10 mouse cellular contexts compared by ENCODE assay signal in the genomic region with DNA sequence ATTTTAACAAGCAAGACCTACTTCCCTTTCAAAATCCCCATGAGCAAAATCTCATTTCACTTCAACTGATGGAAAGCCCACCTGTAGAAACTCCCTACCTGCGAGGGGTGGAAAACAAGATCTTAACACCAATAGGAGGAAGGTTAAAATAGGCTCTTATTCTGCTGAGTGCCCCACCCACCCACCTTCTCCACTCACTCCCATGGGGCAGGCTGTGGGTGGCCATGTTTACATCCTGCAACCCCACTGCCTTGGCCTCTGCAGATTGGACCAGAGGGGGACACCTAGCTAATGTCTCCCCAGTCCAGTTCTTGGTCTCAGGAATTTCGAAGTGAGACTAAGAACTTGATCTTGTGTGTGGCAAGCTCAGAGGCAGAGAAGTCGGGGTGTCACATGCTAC. TPM values are rescaled to one million over a fixed set of nuclear protein-coding genes. Genes with fewer than 3 reads are reported as not detected.
DNase-seq lines count a peak whose midpoint lies in the region; ATAC-seq and TF ChIP-seq lines count a peak whose summit lies in the region.
"Had no signal": no experiment of that assay in that cellular context is flagged by ENCODE, and none has a peak within 500 bp of the region (broad histone marks: within the 10 kb centered on the region; RNA-seq: fewer than 3 reads in every experiment).

No protein-coding gene starts in this region.

- peak overlapping the region; percentile 45 for H3K4me2 ChIP-seq in kidney, embryonic 14.5 days (replicated peaks; ENCODE audit: low read depth, low read length)
- H3K4me2 ChIP-seq in embryonic facial prominence, embryonic 15.5 days (replicated peaks): peak overlapping the region; percentile 51

- no peak overlapping the region for H3K27ac ChIP-seq in kidney, embryonic 14.5 days (ENCODE audit: low read depth, low read length)
- H3K27ac ChIP-seq in embryonic facial prominence, embryonic 15.5 days (replicated peaks): no peak overlapping the region
- H3K27ac ChIP-seq: heart, adult 2 months had no signal

- H3K9ac ChIP-seq in kidney, embryonic 14.5 days (ENCODE audit: low read depth, low read length): no peak overlapping the region
- H3K9ac ChIP-seq in embryonic facial prominence, embryonic 15.5 days: no peak overlapping the region

- 0 out of 2 replicates have a peak, but pooled peaks cover 3% of the 10 kb centered on the region for H3K9me3 ChIP-seq in kidney, embryonic 14.5 days (ENCODE audit: control insufficient read depth, low read length)
- peaks cover 6% of the 10 kb centered on the region for H3K9me3 ChIP-seq in E14TG2a.4 (ENCODE audit: low read length)
- 0 out of 2 replicates have a peak, but pooled peaks cover 5% of the 10 kb centered on the region for H3K9me3 ChIP-seq in embryonic facial prominence, embryonic 15.5 days (replicated peaks)

- H3K36me3 ChIP-seq in kidney, embryonic 14.5 days (ENCODE audit: control insufficient read depth, insufficient read depth, low read length): no peaks in the 10 kb centered on the region
- H3K36me3 ChIP-seq in E14TG2a.4 (ENCODE audit: insufficient read depth, low read length): no peaks in the 10 kb centered on the region
- no peaks in the 10 kb centered on the region for H3K36me3 ChIP-seq in embryonic facial prominence, embryonic 15.5 days

- H3K4me3 ChIP-seq in kidney, embryonic 14.5 days (ENCODE audit: low read length): peak overlapping the region; percentile 22; the same call in 1 of the 2 replicates
- H3K4me3 ChIP-seq in E14TG2a.4 (replicated peaks; ENCODE audit: low read length): peak overlapping the region; percentile 50; the same call in 1 of the 2 replicates
- H3K4me3 ChIP-seq in embryonic facial prominence, embryonic 15.5 days (replicated peaks): 0 out of 2 replicates have a peak overlapping the region, but pooled peaks have one; percentile 30
- H3K4me3 ChIP-seq: heart, adult 2 months had no signal

- peaks cover 8% of the 10 kb centered on the region; the same call in 1 of the 2 replicates for H3K4me1 ChIP-seq in kidney, embryonic 14.5 days (ENCODE audit: control insufficient read depth, insufficient read depth, low read length)
- peaks cover 37% of the 10 kb centered on the region for H3K4me1 ChIP-seq in E14TG2a.4 (replicated peaks; ENCODE audit: low read depth, low read length)
- H3K4me1 ChIP-seq in embryonic facial prominence, embryonic 15.5 days: peaks cover 10% of the 10 kb centered on the region

- no peaks in the 10 kb centered on the region for H3K27me3 ChIP-seq in kidney, embryonic 14.5 days (ENCODE audit: control insufficient read depth, insufficient read depth, low read length)
- H3K27me3 ChIP-seq in E14TG2a.4 (ENCODE audit: insufficient read depth, low read length): 0 out of 2 replicates have a peak, but pooled peaks cover 10% of the 10 kb centered on the region
- H3K27me3 ChIP-seq in embryonic facial prominence, embryonic 15.5 days: no peaks in the 10 kb centered on the region

- TF ChIP-seq CTCF in E14TG2a.4 (conservative IDR thresholded peaks at IDR 0.05; ENCODE audit: low read length): no peak

- peak; percentile 50; the same call in 1 of the 2 replicates for ATAC-seq in kidney, embryonic 14.5 days (ENCODE audit: low FRiP score, low TSS enrichment)
- no peak for ATAC-seq in embryonic facial prominence, embryonic 15.5 days (ENCODE audit: insufficient number of reproducible peaks, low FRiP score, low TSS enrichment, low read depth)

- 60% methylated on average over 3 of the region's 3 CpGs for WGBS in kidney, embryonic 14.5 days
- WGBS in embryonic facial prominence, embryonic 15.5 days: 45% methylated on average over 3 of the region's 3 CpGs

- DNase-seq in kidney, postnatal 10 days: no peak
- DNase-seq in lung, postnatal 36 days: peak; percentile 17
- no peak for DNase-seq in thymus, postnatal 36 days
- no peak for DNase-seq in urinary bladder, postnatal 10 days (ENCODE audit: low spot score)
- DNase-seq in gastrocnemius, postnatal 14 days: no peak
- DNase-seq: thymus, postnatal 25 days had no signal

- intact Hi-C loops in gastrocnemius, postnatal 14 days (cut with DNase I; ENCODE audit: low total_unique reads): no loop called here

RNA-seq across cellular contexts. Expression of a gene that starts 31.5 kb away (rescaled TPM):
- polyA plus RNA-seq in kidney, embryonic 14.5 days (2014; fragmentation: Nextera tagmentation; extraction: Ambion mirVana): 131 and 185 TPM in 2 replicates
- 178 and 191 TPM in 2 replicates for polyA plus RNA-seq in embryonic facial prominence, embryonic 15.5 days (2015; fragmentation: Nextera tagmentation; extraction: Ambion mirVana)
- total RNA-seq in gastrocnemius, postnatal 14 days (2021): 10 to 100 TPM; 63.5 to 67.7 TPM

RNA-seq across cellular contexts. Expression of a gene that starts 32.0 kb away (rescaled TPM):
- 5.0 and 6.1 TPM in 2 replicates for polyA plus RNA-seq in kidney, embryonic 14.5 days (2014; fragmentation: Nextera tagmentation; extraction: Ambion mirVana)
- 4.9 and 5.6 TPM in 2 replicates for polyA plus RNA-seq in embryonic facial prominence, embryonic 15.5 days (2015; fragmentation: Nextera tagmentation; extraction: Ambion mirVana)
- total RNA-seq in gastrocnemius, postnatal 14 days (2021): under 1 TPM in 1 of 2 experiments, not detected in 1; 0.27 TPM
- total RNA-seq: heart, adult 2 months had no signal
- polyA plus RNA-seq: heart, adult 2 months had no signal
